Mouse (Mus musculus) stomach, postnatal 0 days (tissue): ENCODE data around the gene Ankrd13a.

ENCODE experiments used
- CTCF ChIP-seq: IDR thresholded peaks from 2 replicates; pipeline ENCODE4 v1.5.1; 2016; ENCODE audit warnings: antibody characterized with exemption, low read depth, mild to moderate bottlenecking, moderate library complexity
- EP300 ChIP-seq: optimal IDR thresholded peaks from 2 replicates; pipeline ENCODE3; 2016; ENCODE audit warnings: antibody characterized with exemption

GRCm38 (mm10) chr5:114767185-114767584 lies 7.3 kb upstream of the Ankrd13a start:
- no peak for TF ChIP-seq CTCF
- TF ChIP-seq EP300 = no peak
